Mouse (Mus musculus) left cerebral cortex, adult 18-20 months (tissue): Measurements from ENCODE around the gene Vhl. TPM values are rescaled to one million over a fixed set of nuclear protein-coding genes. Genes with fewer than 3 reads are reported as not detected.

Experiments
- total RNA-seq, 2 experiments: library from RNA; stranded (reverse); gene quantifications; 2 replicates each; pipeline ENCODE4 v1.2.3; 2021

Vhl gene
- total RNA-seq, 2 experiments from 2014 or later: 35.3 to 46.6 TPM

Other genes starting within 250 kb of the Vhl start
- 10 to 100 TPM; 46.8 to 53.7 TPM for gene Tada3, start 246.1 kb upstream of the Vhl start, total RNA-seq
- 100 to 1,000 TPM; 256 to 267 TPM for gene Arpc4, start 245.8 kb upstream of the Vhl start, total RNA-seq
- 10 to 100 TPM; 11.2 to 12.5 TPM for gene Ttll3, start 234.7 kb upstream of the Vhl start, total RNA-seq
- gene Rpusd3, start 204.6 kb upstream of the Vhl start, total RNA-seq: 10 to 100 TPM; 14.7 to 19.8 TPM
- gene Cidec, start 188.2 kb upstream of the Vhl start, total RNA-seq: not detected
- gene Jagn1, start 181.4 kb upstream of the Vhl start, total RNA-seq: 10 to 100 TPM; 41.9 to 42.6 TPM
- gene Il17re, start 165.5 kb upstream of the Vhl start, total RNA-seq: under 1 TPM; 0.28 to 0.56 TPM
- 1 to 10 TPM; 4.9 to 8.2 TPM for gene Il17rc, start 152.5 kb upstream of the Vhl start, total RNA-seq
- 100 to 1,000 TPM; 112 to 116 TPM for gene Creld1, start 140.7 kb upstream of the Vhl start, total RNA-seq
- 10 to 100 TPM; 52.8 to 54.9 TPM for gene Prrt3, start 122.0 kb upstream of the Vhl start, total RNA-seq
- 10 to 100 TPM; 71.8 to 77.6 TPM for gene Emc3, start 92.3 kb upstream of the Vhl start, total RNA-seq
- gene Fancd2, start 92.3 kb upstream of the Vhl start, total RNA-seq: 1 to 10 TPM; 1.5 to 2.2 TPM
- gene Fancd2os, start 23.2 kb upstream of the Vhl start, total RNA-seq: not detected
- gene Brk1, start 19.2 kb upstream of the Vhl start, total RNA-seq: 100 to 1,000 TPM; 210 to 217 TPM
- 10 to 100 TPM; 23.5 to 25.4 TPM for gene Irak2, start 14.5 kb downstream of the Vhl start, total RNA-seq
- gene Tatdn2, start 73.1 kb downstream of the Vhl start, total RNA-seq: 10 to 100 TPM; 70.1 to 80.2 TPM
- gene Ghrl, start 95.9 kb downstream of the Vhl start, total RNA-seq: not detected
- gene Sec13, start 116.8 kb downstream of the Vhl start, total RNA-seq: 10 to 100 TPM; 62.7 to 66.2 TPM